ENCODE assay signal across 9 mouse cellular contexts in the genomic region with DNA sequence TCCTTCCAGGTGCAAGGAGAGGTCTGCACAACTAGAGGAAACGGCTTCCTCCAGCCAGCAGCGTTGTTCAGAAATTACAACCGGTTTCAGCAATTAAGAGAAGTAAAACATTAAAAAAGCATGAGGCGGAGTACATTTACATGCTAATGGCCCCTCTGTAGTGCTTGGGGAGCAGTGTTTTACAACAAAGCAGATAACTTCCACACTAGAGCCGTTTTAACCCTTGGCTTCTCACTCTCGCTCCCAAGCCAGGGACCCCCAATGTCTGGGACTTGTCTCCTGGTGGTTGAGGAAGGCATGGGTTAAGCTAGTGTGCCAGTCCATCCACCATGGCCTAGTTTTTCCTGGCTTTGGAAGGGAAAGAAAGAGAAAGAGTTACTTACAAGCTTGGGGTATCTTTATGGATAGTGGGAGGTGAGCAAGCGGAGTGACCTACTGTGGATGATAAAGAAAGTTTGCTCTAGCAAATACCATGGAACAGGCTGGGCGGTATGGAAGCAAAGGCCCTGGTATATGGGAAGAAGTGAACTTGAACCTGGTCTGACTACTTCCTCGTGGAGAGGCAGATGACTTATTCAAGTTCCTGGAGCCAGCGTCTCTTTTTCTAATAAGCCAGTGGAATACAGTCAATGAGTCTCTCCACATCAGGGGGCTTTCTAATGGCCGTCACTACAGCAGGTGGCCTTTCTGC.
DNase-seq lines count a peak whose midpoint lies in the region; ATAC-seq and TF ChIP-seq lines count a peak whose summit lies in the region.
"Had no signal": no experiment of that assay in that cellular context is flagged by ENCODE, and none has a peak within 500 bp of the region (broad histone marks: within the 10 kb centered on the region; RNA-seq: fewer than 3 reads in every experiment).

No protein-coding gene starts in this region.

- H3K36me3 ChIP-seq in forebrain, embryonic 12.5 days (replicated peaks), result no peaks in the 10 kb centered on the region
- no peaks in the 10 kb centered on the region for H3K36me3 ChIP-seq in hindbrain, embryonic 13.5 days
- no peaks in the 10 kb centered on the region for H3K36me3 ChIP-seq in neural tube, embryonic 12.5 days
- no peaks in the 10 kb centered on the region for H3K36me3 ChIP-seq in heart, adult 2 months (ENCODE audit: control insufficient read depth, insufficient read depth, low read length)
- H3K36me3 ChIP-seq: embryonic facial prominence, embryonic 12.5 days had no signal

- TF ChIP-seq POLR2A in heart, adult 2 months (IDR thresholded peaks at IDR 0.05; ENCODE audit: insufficient read depth, low read depth, low read length), result no peak

- DNase-seq in kidney, postnatal 14 days, result peak; percentile 12
- no peak for DNase-seq in retina, postnatal 1 day
- no peak for DNase-seq in heart, adult 2 months
- DNase-seq in layer of hippocampus, adult 9-10 months (ENCODE audit: low spot score), result no peak
- DNase-seq: cerebellum, adult 11-12 months had no signal

- peak overlapping the region; percentile 78 for H3K27ac ChIP-seq in forebrain, embryonic 12.5 days
- H3K27ac ChIP-seq in hindbrain, embryonic 13.5 days, result peak overlapping the region; percentile 80
- H3K27ac ChIP-seq in neural tube, embryonic 12.5 days, result peak overlapping the region; percentile 5; the same call in 1 of the 2 replicates
- H3K27ac ChIP-seq in heart, adult 2 months, result no peak overlapping the region
- H3K27ac ChIP-seq: embryonic facial prominence, embryonic 12.5 days had no signal

- intact Hi-C loops in heart, adult 2 months (cut with DNase I), result no loop called here

- no peak for TF ChIP-seq EP300 in heart, adult 2 months (IDR thresholded peaks at IDR 0.05; ENCODE audit: insufficient read depth, low read depth, low read length)

- 33% methylated on average over 11 of the region's 11 CpGs for WGBS in forebrain, embryonic 12.5 days
- WGBS in hindbrain, embryonic 13.5 days, result 30% methylated on average over 11 of the region's 11 CpGs
- 22% methylated on average over 11 of the region's 11 CpGs for WGBS in neural tube, embryonic 12.5 days
- WGBS in heart, adult 2 months, result 76% methylated on average over 11 of the region's 11 CpGs

- no peaks in the 10 kb centered on the region for H3K9me3 ChIP-seq in forebrain, embryonic 12.5 days
- no peaks in the 10 kb centered on the region for H3K9me3 ChIP-seq in hindbrain, embryonic 13.5 days
- H3K9me3 ChIP-seq in neural tube, embryonic 12.5 days, result no peaks in the 10 kb centered on the region
- H3K9me3 ChIP-seq: embryonic facial prominence, embryonic 12.5 days had no signal

- ATAC-seq in forebrain, embryonic 12.5 days (ENCODE audit: low FRiP score), result no peak; the same call in 1 of the 2 replicates
- no peak for ATAC-seq in hindbrain, embryonic 13.5 days (ENCODE audit: low FRiP score)
- ATAC-seq in neural tube, embryonic 12.5 days (ENCODE audit: low FRiP score, low read depth), result no peak

- H3K27me3 ChIP-seq in forebrain, embryonic 12.5 days, result peaks cover 4% of the 10 kb centered on the region; the same call in 1 of the 2 replicates
- H3K27me3 ChIP-seq in hindbrain, embryonic 13.5 days, result no peaks in the 10 kb centered on the region
- H3K27me3 ChIP-seq in neural tube, embryonic 12.5 days (replicated peaks), result no peaks in the 10 kb centered on the region
- no peaks in the 10 kb centered on the region; the same call in 1 of the 2 replicates for H3K27me3 ChIP-seq in heart, adult 2 months (ENCODE audit: control insufficient read depth, insufficient read depth, low read length)
- H3K27me3 ChIP-seq: embryonic facial prominence, embryonic 12.5 days had no signal

- H3K4me1 ChIP-seq in forebrain, embryonic 12.5 days, result peaks cover 50% of the 10 kb centered on the region
- peaks cover 49% of the 10 kb centered on the region for H3K4me1 ChIP-seq in hindbrain, embryonic 13.5 days (replicated peaks)
- peaks cover 65% of the 10 kb centered on the region for H3K4me1 ChIP-seq in neural tube, embryonic 12.5 days
- no peaks in the 10 kb centered on the region for H3K4me1 ChIP-seq in heart, adult 2 months (ENCODE audit: control insufficient read depth, insufficient read depth, low read length)

- no peaks in the 10 kb centered on the region for H3K79me2 ChIP-seq in heart, adult 2 months (replicated peaks; ENCODE audit: control insufficient read depth, insufficient read depth, low read length)

- H3K4me3 ChIP-seq in forebrain, embryonic 12.5 days (replicated peaks), result no peak overlapping the region
- H3K4me3 ChIP-seq in hindbrain, embryonic 13.5 days, result no peak overlapping the region
- H3K4me3 ChIP-seq in neural tube, embryonic 12.5 days, result no peak overlapping the region
- H3K4me3 ChIP-seq in heart, adult 2 months, result no peak overlapping the region
- H3K4me3 ChIP-seq: embryonic facial prominence, embryonic 12.5 days had no signal

- H3K9ac ChIP-seq in forebrain, embryonic 12.5 days, result no peak overlapping the region
- H3K9ac ChIP-seq in hindbrain, embryonic 13.5 days, result 0 out of 2 replicates have a peak overlapping the region, but pooled peaks have one; percentile 3
- no peak overlapping the region for H3K9ac ChIP-seq in neural tube, embryonic 12.5 days
- H3K9ac ChIP-seq in heart, adult 2 months (ENCODE audit: low read depth, low read length), result no peak overlapping the region
- H3K9ac ChIP-seq: embryonic facial prominence, embryonic 12.5 days had no signal

- TF ChIP-seq CTCF in heart, adult 2 months (IDR thresholded peaks at IDR 0.05), result no peak

- 0 out of 2 replicates have a peak overlapping the region, but pooled peaks have one; percentile 8 for H3K4me2 ChIP-seq in forebrain, embryonic 12.5 days
- H3K4me2 ChIP-seq in hindbrain, embryonic 13.5 days, result no peak overlapping the region; the same call in 1 of the 2 replicates
- peak overlapping the region; percentile 23 for H3K4me2 ChIP-seq in neural tube, embryonic 12.5 days (replicated peaks)
- H3K4me2 ChIP-seq: embryonic facial prominence, embryonic 12.5 days had no signal
